ENCODE assay signal across 8 mouse cellular contexts in genomic region chr4:89687961-89688803, GRCm38 (mm10). TPM values are rescaled to one million over a fixed set of nuclear protein-coding genes. Genes with fewer than 3 reads are reported as not detected.
DNase-seq lines count a peak whose midpoint lies in the region; ATAC-seq and TF ChIP-seq lines count a peak whose summit lies in the region.

No protein-coding gene starts in this region.

- no peaks in the 10 kb centered on the region for H3K4me1 ChIP-seq in lung, adult 2 months (ENCODE audit: control insufficient read depth, insufficient read depth, low read length)
- peaks cover 15% of the 10 kb centered on the region for H3K4me1 ChIP-seq in heart, embryonic 15.5 days (replicated peaks)
- no peaks in the 10 kb centered on the region for H3K4me1 ChIP-seq in kidney, postnatal 0 days (replicated peaks; ENCODE audit: insufficient read depth, low read length)
- peaks cover 10% of the 10 kb centered on the region for H3K4me1 ChIP-seq in midbrain, embryonic 11.5 days (ENCODE audit: control insufficient read depth, insufficient read depth, low read length)

- WGBS in lung, adult 2 months, result 2% methylated on average over 78 of the region's 78 CpGs
- under 1% methylated on average over 78 of the region's 78 CpGs for WGBS in heart, embryonic 15.5 days
- WGBS in kidney, postnatal 0 days, result 1% methylated on average over 71 of the region's 78 CpGs
- under 1% methylated on average over 73 of the region's 78 CpGs for WGBS in midbrain, embryonic 11.5 days

- peak overlapping the region; percentile 96 for H3K4me2 ChIP-seq in heart, embryonic 15.5 days
- peak overlapping the region; percentile 69 for H3K4me2 ChIP-seq in kidney, postnatal 0 days (ENCODE audit: low read length)
- H3K4me2 ChIP-seq in midbrain, embryonic 11.5 days, result peak overlapping the region; percentile 67

- peaks cover 53% of the 10 kb centered on the region for H3K27me3 ChIP-seq in heart, embryonic 15.5 days
- peaks cover 34% of the 10 kb centered on the region for H3K27me3 ChIP-seq in kidney, postnatal 0 days (ENCODE audit: insufficient read depth, low read length)
- H3K27me3 ChIP-seq in midbrain, embryonic 11.5 days (ENCODE audit: control insufficient read depth, insufficient read depth, low read length), result peaks cover 26% of the 10 kb centered on the region

- H3K36me3 ChIP-seq in heart, embryonic 15.5 days, result no peaks in the 10 kb centered on the region
- no peaks in the 10 kb centered on the region for H3K36me3 ChIP-seq in kidney, postnatal 0 days (ENCODE audit: insufficient read depth, low read length)
- H3K36me3 ChIP-seq in midbrain, embryonic 11.5 days (ENCODE audit: control insufficient read depth, insufficient read depth, low read length), result no peaks in the 10 kb centered on the region

- no peak overlapping the region for H3K27ac ChIP-seq in heart, embryonic 15.5 days
- no peak overlapping the region for H3K27ac ChIP-seq in kidney, postnatal 0 days
- no peak overlapping the region for H3K27ac ChIP-seq in midbrain, embryonic 11.5 days (ENCODE audit: low read depth, low read length)

- H3K4me3 ChIP-seq in lung, adult 2 months (replicated peaks; ENCODE audit: extremely low read depth, low read depth, low read length), result no peak overlapping the region
- peak overlapping the region; percentile 61 for H3K4me3 ChIP-seq in heart, embryonic 15.5 days
- H3K4me3 ChIP-seq in kidney, postnatal 0 days (replicated peaks; ENCODE audit: low read depth, low read length), result peak overlapping the region; percentile 45
- H3K4me3 ChIP-seq in midbrain, embryonic 11.5 days (ENCODE audit: low read depth, low read length), result peak overlapping the region; percentile 54

- ATAC-seq in heart, embryonic 15.5 days (replicated peaks; ENCODE audit: insufficient number of reproducible peaks, insufficient read depth, low FRiP score, low read depth), result peak; percentile 88
- peak; percentile 91 for ATAC-seq in kidney, postnatal 0 days (replicated peaks; ENCODE audit: low FRiP score, low read depth)
- ATAC-seq in midbrain, embryonic 11.5 days (ENCODE audit: low FRiP score), result peak; percentile 80

- H3K9me3 ChIP-seq in heart, embryonic 15.5 days (replicated peaks), result no peaks in the 10 kb centered on the region
- H3K9me3 ChIP-seq in kidney, postnatal 0 days (replicated peaks; ENCODE audit: low read length), result no peaks in the 10 kb centered on the region
- H3K9me3 ChIP-seq in midbrain, embryonic 11.5 days (ENCODE audit: control insufficient read depth, low read length), result no peaks in the 10 kb centered on the region

- no peak for TF ChIP-seq CTCF in lung, adult 2 months (IDR thresholded peaks at IDR 0.05; ENCODE audit: insufficient read depth, low read length)
- TF ChIP-seq CTCF in kidney, postnatal 0 days (IDR thresholded peaks at IDR 0.05; ENCODE audit: low read depth), result no peak

- peak; percentile 13 for DNase-seq in lung, postnatal 10 days
- no peak for DNase-seq in lung, adult 2 months
- peak; percentile 64 for DNase-seq in embryo, embryonic 10 days (ENCODE audit: low spot score)
- peak; percentile 54 for DNase-seq in kidney, postnatal 0 days (ENCODE audit: low spot score)
- DNase-seq in midbrain, embryonic 11.5 days (ENCODE audit: low spot score, missing footprints), result peak; percentile 95
- DNase-seq in testis, postnatal 10 days (ENCODE audit: low spot score), result peak; percentile 85
- DNase-seq in B cell, adult 2 months, result no peak

- peak overlapping the region; percentile 34 for H3K9ac ChIP-seq in heart, embryonic 15.5 days
- H3K9ac ChIP-seq in kidney, postnatal 0 days (ENCODE audit: low read depth, low read length), result peak overlapping the region; percentile 8; the same call in 1 of the 2 replicates
- peak overlapping the region; percentile 61 for H3K9ac ChIP-seq in midbrain, embryonic 11.5 days (ENCODE audit: low read length)

- TF ChIP-seq POLR2A in lung, adult 2 months (IDR thresholded peaks at IDR 0.05; ENCODE audit: borderline replicate concordance, extremely low read depth, low read depth, low read length), result no peak

RNA-seq across cellular contexts. Expression of gene Dmrta1, which starts 8.9 kb away (rescaled TPM):
- not detected in 2 replicates for polyA plus RNA-seq in lung, adult 2 months (2012; rRNA removed)
- polyA plus RNA-seq in heart, embryonic 15.5 days (2015; fragmentation: Nextera tagmentation; extraction: Ambion mirVana), result 0.18 and 0.28 TPM in 2 replicates
- 0.05 and 0.08 TPM in 2 replicates for polyA plus RNA-seq in kidney, postnatal 0 days (2015; fragmentation: Nextera tagmentation; extraction: Ambion mirVana)
- 2.0 and 2.3 TPM in 2 replicates for polyA plus RNA-seq in midbrain, embryonic 11.5 days (2014; fragmentation: Nextera tagmentation; extraction: Ambion mirVana)

Comparison
In these comparisons a context has a peak if more than half of its experiments do, and no peak if none do; other contexts are left out.
1. DNase-seq: peak in lung, postnatal 10 days (single experiment), embryo, embryonic 10 days (single experiment), kidney, postnatal 0 days (single experiment), midbrain, embryonic 11.5 days (single experiment) and testis, postnatal 10 days (single experiment); none in lung, adult 2 months (single experiment) and B cell, adult 2 months (0 of 2).
2. H3K9ac ChIP-seq: peak in every context shown above with its lines; median percentile 61 in midbrain, embryonic 11.5 days; 34 in heart, embryonic 15.5 days; 8 in kidney, postnatal 0 days.
3. Peak in every context shown above with its lines, with median percentiles within 50 percentile points of each other: ATAC-seq and H3K4me2 ChIP-seq.